Mouse (Mus musculus): ENCODE results near the gene Tmprss2. TPM values are rescaled to one million over a fixed set of nuclear protein-coding genes. Genes with fewer than 3 reads are reported as not detected.

Tmprss2 gene
- total RNA-seq, 2 experiments from 2014 or later, result not detected

Other genes starting within 250 kb of the Tmprss2 start
- 5.0 TPM in 1 of 2 replicates, not detected in the other for gene Mx1, start 148.3 kb downstream of the Tmprss2 start, total RNA-seq (2015; ENCODE audit: low replicate concordance)
- 2.3 and 2.7 TPM in 2 replicates for gene Mx1, start 148.3 kb downstream of the Tmprss2 start, total RNA-seq (2017; ENCODE audit: low replicate concordance)
- gene Fam3b, start 96.4 kb downstream of the Tmprss2 start, total RNA-seq (2015; ENCODE audit: low replicate concordance), result not detected in 2 replicates
- not detected in 2 replicates for gene Fam3b, start 96.4 kb downstream of the Tmprss2 start, total RNA-seq (2017; ENCODE audit: low replicate concordance)
- gene Ripk4, start 152.6 kb upstream of the Tmprss2 start, total RNA-seq (2015; ENCODE audit: low replicate concordance), result not detected in 2 replicates
- not detected in 2 replicates for gene Ripk4, start 152.6 kb upstream of the Tmprss2 start, total RNA-seq (2017; ENCODE audit: low replicate concordance)
- gene Prdm15, start 240.7 kb upstream of the Tmprss2 start, total RNA-seq (2015; ENCODE audit: low replicate concordance), result 1.8 and 2.9 TPM in 2 replicates
- gene Prdm15, start 240.7 kb upstream of the Tmprss2 start, total RNA-seq (2017; ENCODE audit: low replicate concordance), result 0.90 and 2.5 TPM in 2 replicates

All from erythroid progenitor cell, adult 5-6 weeks (primary cell).